Mouse (Mus musculus): ENCODE measurements at regions not wholly inside any gene's neighbourhood (a gene's known extent, or its start where the extent isn't known, plus 50 kb on each side); places are given as distances from the start of the nearest gene placed in this dataset.

DNA sequence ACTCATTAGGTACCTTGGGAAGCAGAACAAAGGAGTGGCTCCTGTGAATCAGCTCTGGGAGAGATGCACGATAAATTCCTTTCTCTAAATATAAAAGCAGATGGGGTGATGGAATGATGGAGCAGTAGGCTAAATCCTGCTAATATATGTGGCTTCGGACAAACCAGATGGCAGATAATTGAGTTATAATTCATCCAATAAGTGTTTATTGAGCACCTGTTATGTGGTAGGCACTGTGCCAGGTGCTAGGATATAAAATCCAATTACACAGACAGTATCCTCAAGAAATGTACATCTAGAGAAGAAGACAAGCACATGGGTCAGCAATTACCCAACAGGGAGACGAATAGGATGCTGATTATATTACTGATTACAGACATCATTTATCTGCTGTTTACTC lies 394.2 kb upstream of the Etaa1 start:
- TF ChIP-seq POLR2A (IDR thresholded peaks at IDR 0.05; ENCODE audit: borderline replicate concordance, extremely low read depth, insufficient read depth, insufficient read length): no peak
- H3K27me3 ChIP-seq (ENCODE audit: control insufficient read depth, insufficient read depth, low read length): no peaks in the 10 kb centered on the region
- no peaks in the 10 kb centered on the region for H3K9me3 ChIP-seq (ENCODE audit: control insufficient read depth, low read length)
- no peak overlapping the region for H3K4me3 ChIP-seq (replicated peaks; ENCODE audit: low read length)
- 62% methylated on average over 3 of the region's 3 CpGs for WGBS
- no peak overlapping the region for H3K27ac ChIP-seq (replicated peaks; ENCODE audit: low read depth, low read length)
- H3K4me1 ChIP-seq (ENCODE audit: control insufficient read depth, insufficient read depth, low read length): no peaks in the 10 kb centered on the region
- no peak overlapping the region for H3K4me2 ChIP-seq (replicated peaks; ENCODE audit: low read depth, low read length, severe bottlenecking)
- no peak for DNase-seq (ENCODE audit: low spot score)
- no peak for ATAC-seq (ENCODE audit: low FRiP score, low read depth)
- H3K9ac ChIP-seq (ENCODE audit: low read depth, low read length, severe bottlenecking): no peak overlapping the region
- no peaks in the 10 kb centered on the region for H3K36me3 ChIP-seq (ENCODE audit: control insufficient read depth, insufficient read depth, low read length)

- no peak for ATAC-seq (ENCODE audit: low FRiP score, low read depth)
- Histone ChIP-seq H3K4me1 (ENCODE audit: control insufficient read depth, insufficient read depth, low read length) (no peaks in the 10 kb centered on the region), H3K9ac (ENCODE audit: low read depth, low read length, severe bottlenecking) (no peak overlapping the region), H3K27me3 (ENCODE audit: control insufficient read depth, insufficient read depth, low read length) (no peaks in the 10 kb centered on the region), H3K27ac (replicated peaks; ENCODE audit: low read depth, low read length) (no peak overlapping the region), H3K4me2 (replicated peaks; ENCODE audit: low read depth, low read length, severe bottlenecking) (no peak overlapping the region), H3K9me3 (ENCODE audit: control insufficient read depth, low read length) (no peaks in the 10 kb centered on the region), H3K4me3 (replicated peaks; ENCODE audit: low read length) (no peak overlapping the region), H3K36me3 (ENCODE audit: control insufficient read depth, insufficient read depth, low read length) (no peaks in the 10 kb centered on the region)
- DNase-seq (ENCODE audit: low spot score): no peak
- TF ChIP-seq POLR2A (IDR thresholded peaks at IDR 0.05; ENCODE audit: borderline replicate concordance, extremely low read depth, insufficient read depth, insufficient read length): no peak
- 62% methylated on average over 8 of the region's 8 CpGs for whole genome bisulfite sequencing
These were observed 360.0 kb upstream of the Etaa1 start for GRCm38 (mm10) chr11:18313510-18314301.

- no peak overlapping the region for H3K4me3 ChIP-seq (replicated peaks; ENCODE audit: low read length)
- no peaks in the 10 kb centered on the region for H3K4me1 ChIP-seq (ENCODE audit: control insufficient read depth, insufficient read depth, low read length)
- no peaks in the 10 kb centered on the region for H3K36me3 ChIP-seq (ENCODE audit: control insufficient read depth, insufficient read depth, low read length)
- 75% methylated on average over 2 of the region's 2 CpGs for WGBS
- ATAC-seq (ENCODE audit: low FRiP score, low read depth) (no peak), DNase-seq (ENCODE audit: low spot score) (peak; percentile 64)
- H3K27ac ChIP-seq (replicated peaks; ENCODE audit: low read depth, low read length): no peak overlapping the region
- H3K4me2 ChIP-seq (replicated peaks; ENCODE audit: low read depth, low read length, severe bottlenecking): no peak overlapping the region
- no peaks in the 10 kb centered on the region for H3K27me3 ChIP-seq (ENCODE audit: control insufficient read depth, insufficient read depth, low read length)
- H3K9ac ChIP-seq (ENCODE audit: low read depth, low read length, severe bottlenecking): no peak overlapping the region
- no peaks in the 10 kb centered on the region for H3K9me3 ChIP-seq (ENCODE audit: control insufficient read depth, low read length)
- no peak for TF ChIP-seq POLR2A (IDR thresholded peaks at IDR 0.05; ENCODE audit: borderline replicate concordance, extremely low read depth, insufficient read depth, insufficient read length)
These were observed 342.8 kb upstream of the Etaa1 start for GRCm38 (mm10) chr11:18296194-18297125.

DNA sequence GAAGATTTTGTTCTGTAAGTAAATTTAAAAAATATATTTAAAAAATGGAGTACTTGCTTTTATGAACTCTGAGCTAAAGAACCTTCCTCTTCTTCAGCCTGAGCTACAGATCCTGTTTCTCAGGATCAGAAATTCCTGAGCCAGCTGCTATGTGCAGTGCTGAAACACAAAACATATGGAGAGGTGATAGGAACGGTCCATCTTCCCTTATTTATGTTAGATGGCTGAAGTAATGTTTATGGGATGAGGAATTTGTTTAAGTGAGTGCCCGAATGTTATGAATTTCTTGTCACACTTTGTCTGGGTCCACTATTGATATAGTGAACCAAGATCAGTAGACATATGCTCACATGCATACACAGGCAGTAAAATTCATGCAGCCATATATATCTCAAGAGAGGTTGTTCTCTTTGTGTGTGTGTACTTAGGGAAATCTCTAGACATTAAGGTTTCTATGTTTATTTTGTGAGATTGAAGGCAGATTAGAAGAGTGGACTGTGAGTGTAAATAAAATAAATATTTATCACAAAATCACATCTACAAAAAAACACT lies 325.0 kb upstream of the Etaa1 start:
- no peaks in the 10 kb centered on the region for H3K36me3 ChIP-seq (ENCODE audit: control insufficient read depth, insufficient read depth, low read length)
- H3K9me3 ChIP-seq (ENCODE audit: control insufficient read depth, low read length): no peaks in the 10 kb centered on the region
- H3K4me2 ChIP-seq (replicated peaks; ENCODE audit: low read depth, low read length, severe bottlenecking): no peak overlapping the region
- no peak overlapping the region for H3K4me3 ChIP-seq (replicated peaks; ENCODE audit: low read length)
- H3K9ac ChIP-seq (ENCODE audit: low read depth, low read length, severe bottlenecking): no peak overlapping the region
- no peak for DNase-seq (ENCODE audit: low spot score)
- no peak for ATAC-seq (ENCODE audit: low FRiP score, low read depth)
- H3K27ac ChIP-seq (replicated peaks; ENCODE audit: low read depth, low read length): no peak overlapping the region
- no peaks in the 10 kb centered on the region for H3K4me1 ChIP-seq (ENCODE audit: control insufficient read depth, insufficient read depth, low read length)
- TF ChIP-seq POLR2A (IDR thresholded peaks at IDR 0.05; ENCODE audit: borderline replicate concordance, extremely low read depth, insufficient read depth, insufficient read length): no peak
- no peaks in the 10 kb centered on the region for H3K27me3 ChIP-seq (ENCODE audit: control insufficient read depth, insufficient read depth, low read length)
- WGBS: 60% methylated on average over 2 of the region's 2 CpGs

GRCm38 (mm10) chr11:18272392-18272791 lies 318.7 kb upstream of the Etaa1 start:
- H3K4me3 ChIP-seq (replicated peaks; ENCODE audit: low read length): no peak overlapping the region
- no peak overlapping the region for H3K4me2 ChIP-seq (replicated peaks; ENCODE audit: low read depth, low read length, severe bottlenecking)
- ATAC-seq (ENCODE audit: low FRiP score, low read depth) (no peak), DNase-seq (ENCODE audit: low spot score) (no peak)
- no peak overlapping the region for H3K9ac ChIP-seq (ENCODE audit: low read depth, low read length, severe bottlenecking)
- TF ChIP-seq POLR2A (IDR thresholded peaks at IDR 0.05; ENCODE audit: borderline replicate concordance, extremely low read depth, insufficient read depth, insufficient read length): no peak
- no peaks in the 10 kb centered on the region for H3K27me3 ChIP-seq (ENCODE audit: control insufficient read depth, insufficient read depth, low read length)
- no peaks in the 10 kb centered on the region for H3K9me3 ChIP-seq (ENCODE audit: control insufficient read depth, low read length)
- no peak overlapping the region for H3K27ac ChIP-seq (replicated peaks; ENCODE audit: low read depth, low read length)
- no peaks in the 10 kb centered on the region for H3K4me1 ChIP-seq (ENCODE audit: control insufficient read depth, insufficient read depth, low read length)
- WGBS: 58% methylated on average over 1 of the region's 1 CpGs
- no peaks in the 10 kb centered on the region for H3K36me3 ChIP-seq (ENCODE audit: control insufficient read depth, insufficient read depth, low read length)

Data from limb, embryonic 14.5 days (tissue).